Mouse (Mus musculus) inflammation-experienced regulatory T-cells, adult 6 months (primary cell): Measurements from ENCODE around the gene Fpr2. TPM values are rescaled to one million over a fixed set of nuclear protein-coding genes. Genes with fewer than 3 reads are reported as not detected.
"Not testable (repeated sequence)": the region's sequence is repeated elsewhere in the genome, so short reads cannot be mapped to it uniquely, and the experiment has no call there.

Experiments
- ATAC-seq: one replicate; pipeline ENCODE4 v1.8.0; 2017
- polyA plus RNA-seq, 3 experiments: library from polyadenylated mRNA; unstranded; fragments of 100-300 nt; shearing (Covaris generic); gene quantifications; one replicate each; pipeline ENCODE4 v1.2.1; 2017

The Fpr2 gene
- polyA plus RNA-seq, 3 experiments from 2014 or later = 0.34 to 0.64 TPM; not detected in 1

- ATAC-seq = no peak
Observed at GRCm38 (mm10) chr17:17883840-17884239, 3.8 kb upstream of the Fpr2 start, which contains the start of gene Fpr1. Gene Fpr1, minus strand, starts transcription at chr17:17883940.

- ATAC-seq = no peak
Observed at GRCm38 (mm10) chr17:17889732-17890425, 2.3 kb downstream of the Fpr2 start.

- ATAC-seq = peak; percentile 67
Observed at GRCm38 (mm10) chr17:17896039-17896438, 8.4 kb downstream of the Fpr2 start.

- ATAC-seq = peak; percentile 29
Observed at GRCm38 (mm10) chr17:17899268-17899667, 11.6 kb downstream of the Fpr2 start.

- ATAC-seq = peak; percentile 68
Observed at GRCm38 (mm10) chr17:17900768-17901167, 13.1 kb downstream of the Fpr2 start.

GRCm38 (mm10) chr17:17909636-17910421, 22.2 kb downstream of the Fpr2 start:
- peak; percentile 98 for ATAC-seq

- not testable (repeated sequence) for ATAC-seq
Observed at GRCm38 (mm10) chr17:17912618-17913017, 25.0 kb downstream of the Fpr2 start.

- peak; percentile 55 for ATAC-seq
Observed at GRCm38 (mm10) chr17:17917376-17917775, 29.8 kb downstream of the Fpr2 start.

- peak; percentile 53 for ATAC-seq
Observed at GRCm38 (mm10) chr17:17917782-17918181, 30.2 kb downstream of the Fpr2 start.

Other genes with a start within 250 kb of the Fpr2 start
- gene Vmn2r90, start 184.1 kb upstream of the Fpr2 start, polyA plus RNA-seq = under 1 TPM in 1 of 3 experiments, not detected in 2; 0.12 TPM
- 10 to 100 TPM in 2 of 3 experiments, 1 to 10 TPM in 1; 2.4 to 13.5 (median 12.6) TPM for gene Spaca6, start 60.7 kb upstream of the Fpr2 start, polyA plus RNA-seq
- under 1 TPM in 1 of 3 experiments, not detected in 2; 0.12 TPM for gene Has1, start 32.6 kb upstream of the Fpr2 start, polyA plus RNA-seq
- gene Fpr1, start 3.9 kb upstream of the Fpr2 start, polyA plus RNA-seq = under 1 TPM in 1 of 3 experiments, not detected in 2; 0.72 TPM
- not detected for gene Fpr3, start within 50 bp of the Fpr2 start, polyA plus RNA-seq
- not detected for gene Fpr-rs4, start 133.9 kb downstream of the Fpr2 start, polyA plus RNA-seq
- gene Vmn2r124, start 161.6 kb downstream of the Fpr2 start, polyA plus RNA-seq = under 1 TPM in 1 of 3 experiments, not detected in 2; 0.04 TPM
- not detected for gene Vmn2r91, start 197.2 kb downstream of the Fpr2 start, polyA plus RNA-seq